Mouse (Mus musculus): ENCODE measurements at regions not wholly inside any gene's neighbourhood (a gene's known extent, or its start where the extent isn't known, plus 50 kb on each side); places are given as distances from the start of the nearest gene placed in this dataset.

DNA sequence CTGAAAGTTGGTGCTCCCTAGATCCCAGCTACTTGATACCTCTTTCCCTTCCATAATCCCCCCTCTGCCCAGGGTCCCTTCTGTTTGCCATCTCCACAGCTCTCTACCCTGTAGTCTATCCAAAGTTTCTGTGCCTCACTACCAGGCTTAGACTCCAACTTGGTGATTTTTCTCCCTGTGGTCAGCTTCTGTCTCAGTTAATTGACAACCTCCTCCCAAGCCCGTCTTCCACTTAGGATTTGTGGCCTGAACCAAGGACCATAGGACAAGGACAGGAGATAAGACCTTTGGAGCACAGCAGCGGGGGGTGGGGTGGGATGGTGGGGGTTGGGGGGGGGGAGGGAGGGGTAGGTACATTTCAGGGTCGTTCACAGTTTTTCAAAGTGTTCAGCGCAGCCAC is 371.3 kb downstream of the Eipr1 start:
- DNase-seq (ENCODE audit: low spot score) = no peak

DNA sequence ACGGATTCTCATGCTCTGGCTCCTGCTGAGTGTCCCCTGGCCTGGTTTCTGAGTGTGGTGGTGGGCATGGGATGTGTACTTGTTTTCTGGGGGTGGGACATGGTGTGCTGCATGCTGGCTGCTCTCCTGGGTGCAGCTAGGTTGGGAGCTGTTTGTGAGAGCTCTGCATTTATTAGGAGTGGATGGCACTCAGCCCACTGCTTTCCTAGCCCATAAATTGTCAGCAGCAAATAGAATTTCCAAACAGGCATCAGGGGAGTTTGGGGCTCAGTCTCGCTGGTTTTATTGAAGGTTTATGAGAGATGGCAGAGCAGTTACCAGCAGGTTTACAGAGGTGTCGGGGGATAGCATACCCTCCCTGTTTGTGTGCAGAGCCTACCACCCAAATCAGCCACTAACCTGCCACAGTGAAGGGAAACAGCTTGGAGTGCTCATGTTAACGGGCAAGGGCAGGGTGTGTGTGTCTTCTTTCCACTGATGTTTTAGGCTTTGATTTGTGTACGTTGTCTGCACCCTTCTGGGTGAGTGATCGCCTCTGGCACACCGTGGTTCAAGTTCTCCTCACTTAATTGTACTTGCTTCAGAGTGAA is 372.6 kb downstream of the Eipr1 start:
- no peak for DNase-seq (ENCODE audit: low spot score)

DNA sequence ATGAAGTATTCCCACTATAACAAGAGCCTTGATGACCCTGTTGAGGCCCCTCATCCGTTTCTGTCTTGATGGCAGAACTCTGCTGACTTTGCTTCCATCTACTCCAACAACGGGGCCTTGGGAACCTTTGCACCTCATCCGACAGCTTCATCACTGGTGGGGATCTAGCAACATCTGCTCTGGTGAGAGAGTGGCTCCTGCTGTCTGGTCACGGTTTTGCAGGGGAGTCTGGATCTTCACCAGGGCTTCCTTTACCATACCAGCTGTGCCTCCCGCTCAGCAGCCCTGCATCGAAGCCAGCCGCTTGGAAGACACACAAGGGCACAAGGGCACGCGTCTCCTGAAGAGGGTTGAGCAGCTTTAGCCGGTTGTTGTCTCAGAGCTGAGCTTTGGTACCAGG is 377.2 kb downstream of the Eipr1 start:
- DNase-seq (ENCODE audit: low spot score) = no peak

DNA sequence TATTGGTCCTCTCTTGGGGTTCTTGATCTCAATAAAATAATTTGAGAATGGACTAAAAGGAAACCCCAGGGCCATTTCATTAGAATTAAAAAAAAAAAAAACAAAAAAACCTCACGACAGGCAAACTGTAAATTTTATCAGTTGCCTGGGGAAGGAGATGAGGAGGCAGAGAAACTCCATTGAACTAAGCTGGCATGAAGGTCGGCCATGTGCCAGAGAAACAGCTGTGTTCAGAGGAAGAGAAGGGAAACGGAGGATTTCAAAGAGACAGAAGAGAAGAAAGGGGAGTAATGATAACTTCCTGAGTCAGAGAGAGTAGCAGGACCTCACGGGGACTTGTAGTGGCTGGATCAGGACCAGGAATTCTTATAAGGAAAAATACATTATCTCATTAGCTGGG is 377.7 kb downstream of the Eipr1 start:
- no peak for DNase-seq (ENCODE audit: low spot score)

DNA sequence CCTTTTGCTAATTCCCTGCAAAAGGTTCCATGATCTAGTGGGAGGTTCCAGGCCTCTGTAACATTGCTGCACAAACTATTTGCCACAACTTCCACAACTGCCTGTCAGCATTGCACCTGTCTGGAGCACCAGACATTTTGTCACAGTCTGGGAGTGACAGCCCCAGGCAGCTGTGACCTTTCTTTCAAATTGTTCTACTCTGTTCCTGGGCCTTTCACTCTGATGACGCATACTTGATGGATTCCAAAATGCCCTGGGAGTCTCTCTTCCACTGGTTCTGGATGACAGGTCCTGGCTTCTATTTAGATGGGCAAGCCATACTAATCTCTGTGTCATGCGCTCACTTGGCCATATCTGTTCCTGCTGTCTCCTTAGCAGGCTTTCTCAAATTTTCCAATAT is 382.7 kb downstream of the Eipr1 start:
- no peak for DNase-seq (ENCODE audit: low spot score)

DNA sequence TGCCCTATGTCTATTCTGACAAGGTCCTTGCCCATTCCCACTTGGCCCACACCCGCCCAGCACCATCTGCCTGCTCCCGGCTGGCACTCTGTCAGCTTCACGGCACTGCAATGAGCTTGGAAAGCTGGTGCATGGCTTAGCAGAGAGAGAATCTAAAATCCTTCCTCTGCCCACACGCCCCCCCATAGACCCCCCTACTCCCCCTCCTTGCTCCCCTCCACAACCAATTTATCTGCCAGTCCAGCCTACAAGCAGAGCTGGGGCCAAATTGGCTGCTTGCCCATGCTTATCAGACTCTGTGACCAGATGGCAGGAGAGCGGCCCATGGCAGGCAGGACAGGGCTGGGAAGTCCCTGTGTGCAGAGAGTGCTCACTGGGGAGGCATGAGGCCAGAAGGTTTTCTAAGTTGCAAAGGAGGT is 385.3 kb downstream of the Eipr1 start:
- DNase-seq (ENCODE audit: low spot score) = no peak

DNA sequence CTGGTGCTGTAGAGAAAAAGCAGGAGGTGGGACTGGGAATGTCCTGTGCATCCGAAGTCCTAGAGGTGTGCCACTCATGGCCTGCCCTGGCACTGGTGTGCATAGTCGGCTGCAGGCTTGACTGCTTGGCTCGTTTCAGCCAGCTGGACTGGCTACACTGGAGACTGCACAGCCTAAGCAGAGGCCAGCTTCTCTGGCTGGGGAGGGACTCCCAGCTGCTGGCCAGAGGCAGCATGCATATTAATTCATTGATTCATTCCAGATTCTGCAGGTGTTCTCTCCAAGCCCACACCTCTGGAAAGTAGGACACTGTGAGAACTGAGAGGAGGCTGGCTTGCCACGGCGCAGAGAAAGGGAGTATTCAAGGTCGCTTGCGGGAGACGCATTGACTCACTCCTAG is 385.9 kb downstream of the Eipr1 start:
- no peak for DNase-seq (ENCODE audit: low spot score)

DNA sequence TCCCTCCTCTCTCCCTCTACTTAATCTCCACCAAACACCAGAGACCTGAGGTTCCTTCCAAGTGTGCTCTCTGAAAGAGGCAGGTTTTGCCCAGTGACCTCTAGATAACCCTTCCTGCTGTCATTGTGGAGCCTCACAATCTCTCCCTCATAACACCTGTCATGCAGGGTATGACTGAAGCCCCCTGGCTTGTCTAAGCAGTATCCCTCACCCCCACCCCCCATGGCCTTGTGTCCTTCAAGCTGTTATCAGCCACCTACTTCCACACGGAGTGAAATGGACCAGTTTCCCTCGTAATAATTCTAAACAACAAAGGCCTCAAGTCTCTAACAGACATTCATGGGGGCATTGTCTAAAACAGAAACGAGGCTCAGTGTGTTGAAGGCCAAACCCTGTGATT is 387.6 kb upstream of the Myt1l start:
- DNase-seq (ENCODE audit: low spot score) = no peak

DNA sequence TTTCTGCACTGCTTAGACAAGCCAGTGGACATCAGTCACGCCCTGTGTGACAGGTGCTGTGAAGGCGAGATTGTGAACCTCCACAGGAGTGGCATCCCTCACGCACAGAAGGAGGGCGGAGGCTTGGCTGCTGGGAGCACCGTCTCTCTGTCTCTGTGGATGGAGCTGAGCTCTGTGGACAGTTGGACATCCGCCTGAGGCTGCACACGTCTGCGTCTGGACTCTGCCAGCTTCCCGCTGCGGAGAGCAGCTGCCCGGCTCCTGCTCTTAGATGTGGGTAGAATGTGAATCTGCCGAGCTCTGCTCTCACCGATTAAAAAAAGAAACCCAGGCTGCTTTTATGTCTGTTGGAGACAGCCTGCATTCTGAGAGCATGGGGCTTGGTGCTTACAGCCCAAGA is 387.1 kb upstream of the Myt1l start:
- DNase-seq (ENCODE audit: low spot score) = no peak

DNA sequence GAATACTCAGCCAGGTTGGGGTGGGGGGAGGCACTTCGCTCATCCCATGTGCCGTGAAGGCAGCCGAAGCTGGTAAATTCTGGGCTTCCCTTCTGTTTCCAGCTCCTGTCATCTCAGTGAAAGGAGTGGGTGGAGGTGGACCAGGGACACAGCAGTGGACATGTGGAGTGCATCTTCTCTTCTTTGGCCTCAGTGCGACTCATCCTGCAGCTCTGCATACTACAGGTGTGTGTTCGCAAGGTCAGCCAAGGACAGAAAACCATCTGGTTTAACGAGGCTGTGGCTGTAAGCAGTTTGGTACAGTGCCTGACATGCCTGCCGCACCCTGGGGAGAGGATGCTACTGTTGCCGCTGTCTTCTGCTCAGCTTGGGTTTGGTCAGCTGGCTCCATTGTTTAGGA is 386.3 kb upstream of the Myt1l start:
- DNase-seq (ENCODE audit: low spot score) = no peak

DNA sequence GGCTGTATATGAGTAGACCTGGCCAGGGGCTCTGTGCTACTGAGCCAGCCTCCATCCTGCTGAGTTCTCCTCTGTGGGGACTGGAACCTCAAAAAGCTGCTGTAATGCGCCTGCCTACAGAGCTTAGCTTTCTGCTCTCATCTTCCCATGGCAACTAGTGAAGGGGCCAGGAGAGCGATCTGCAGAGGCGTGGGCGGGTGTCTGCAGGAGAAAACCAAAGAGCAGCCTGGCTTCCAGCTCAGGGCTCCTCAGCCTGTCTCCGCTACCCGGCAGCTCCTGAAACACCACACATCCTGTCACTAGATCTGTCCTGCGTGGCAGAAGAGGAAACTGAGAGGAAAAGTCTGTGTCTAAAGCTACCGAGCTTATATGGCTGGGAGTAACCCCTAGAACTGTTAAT is 384.9 kb upstream of the Myt1l start:
- DNase-seq (ENCODE audit: low spot score) = no peak

DNA sequence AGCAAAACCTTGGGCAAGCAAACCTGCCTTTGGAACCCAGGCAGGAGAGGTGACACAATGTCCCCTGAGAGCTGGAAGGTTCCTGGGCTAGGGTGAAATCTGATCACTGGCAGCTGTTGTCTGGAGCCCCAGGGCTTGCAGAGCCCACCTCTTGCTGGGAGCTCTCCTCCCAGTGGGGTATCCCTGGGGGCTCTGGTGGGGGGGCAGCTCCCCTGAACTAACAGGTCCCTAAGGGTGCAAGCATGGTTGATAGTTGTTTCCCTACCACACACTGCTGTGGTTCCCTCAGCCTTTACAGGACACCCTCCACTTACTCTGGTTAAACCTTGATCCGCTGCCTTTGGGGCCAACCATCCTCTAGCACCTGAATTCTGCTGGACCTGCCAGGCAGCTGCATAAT is 367.3 kb upstream of the Myt1l start:
- DNase-seq (ENCODE audit: low spot score) = no peak

DNA sequence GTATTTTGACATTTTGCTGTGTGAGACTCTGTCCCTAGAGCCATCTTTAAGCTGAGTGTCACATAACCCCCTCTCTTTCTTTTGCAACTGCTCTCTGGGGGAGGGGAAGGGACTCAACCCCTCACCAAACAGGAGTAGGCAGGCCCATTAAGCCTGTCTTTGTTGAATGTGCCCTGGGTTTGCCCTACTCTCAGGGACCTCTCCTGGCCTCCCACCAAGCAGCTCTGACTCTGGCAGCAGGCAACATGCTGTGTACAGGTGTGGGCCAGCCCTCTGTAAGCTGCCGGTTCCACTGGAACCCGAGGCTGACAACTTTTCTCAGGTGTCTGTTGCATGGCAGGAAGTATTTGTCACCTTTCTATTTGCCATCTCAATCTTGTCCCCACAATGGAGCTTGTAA is 366.6 kb upstream of the Myt1l start:
- no peak for DNase-seq (ENCODE audit: low spot score)

DNA sequence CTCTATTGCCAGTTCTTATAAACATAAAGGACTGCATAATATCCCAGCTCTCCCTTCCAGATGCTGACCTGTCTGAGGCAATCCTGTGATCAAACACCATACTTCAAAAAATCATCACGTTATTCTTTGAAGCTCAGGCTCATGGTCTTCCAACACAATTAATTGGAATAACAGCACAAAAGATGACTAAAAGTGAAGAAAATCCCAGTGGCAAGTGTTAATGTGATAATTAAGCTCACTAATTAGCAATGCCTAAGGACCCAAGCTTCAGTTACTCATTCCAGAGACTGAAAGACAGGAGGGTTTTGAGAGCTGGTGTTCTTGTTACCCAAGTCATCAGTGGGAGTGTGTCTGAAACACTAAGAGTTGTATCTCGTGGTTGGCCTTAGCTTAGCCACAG is 363.5 kb upstream of the Myt1l start:
- no peak for DNase-seq (ENCODE audit: low spot score)

DNA sequence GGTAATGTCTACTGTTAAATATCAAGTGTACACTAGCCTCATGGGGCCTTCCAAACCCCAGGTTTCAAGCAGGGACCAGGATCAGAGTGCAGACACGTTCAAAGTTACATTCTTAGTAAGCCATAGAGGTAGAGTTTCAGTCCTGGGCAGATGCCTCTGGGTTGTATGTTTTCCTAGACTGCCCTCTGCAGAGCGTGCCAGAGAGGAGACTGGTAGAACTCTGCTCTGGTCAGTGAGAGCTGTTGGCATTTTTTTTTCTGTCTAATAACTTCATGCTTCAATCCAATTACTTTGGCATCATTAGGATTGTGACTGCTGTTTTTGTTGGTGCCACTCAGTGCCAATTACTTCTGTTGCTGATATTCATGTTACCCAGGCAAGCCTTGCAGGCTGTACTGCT is 361.9 kb upstream of the Myt1l start:
- no peak for DNase-seq (ENCODE audit: low spot score)

DNA sequence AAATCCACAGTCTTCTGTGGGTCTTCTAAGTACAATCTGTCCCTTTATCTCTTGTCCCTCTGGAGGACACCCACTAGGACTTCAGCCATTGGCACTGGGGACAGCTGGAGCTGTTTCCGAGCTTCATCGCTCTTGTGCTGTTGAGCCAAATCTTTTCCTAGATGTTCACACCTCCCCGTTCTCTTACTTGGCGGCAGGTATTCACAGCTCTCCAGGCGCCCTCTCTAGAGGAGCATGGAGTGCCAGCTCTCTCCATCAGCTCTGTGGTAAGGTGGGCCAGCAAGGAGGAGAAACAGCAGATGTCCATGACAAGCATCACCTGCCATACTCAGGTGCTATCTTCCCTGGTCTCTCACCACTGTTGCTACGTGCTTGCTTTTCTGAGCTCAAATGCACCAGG is 360.3 kb upstream of the Myt1l start:
- no peak for DNase-seq (ENCODE audit: low spot score)

DNA sequence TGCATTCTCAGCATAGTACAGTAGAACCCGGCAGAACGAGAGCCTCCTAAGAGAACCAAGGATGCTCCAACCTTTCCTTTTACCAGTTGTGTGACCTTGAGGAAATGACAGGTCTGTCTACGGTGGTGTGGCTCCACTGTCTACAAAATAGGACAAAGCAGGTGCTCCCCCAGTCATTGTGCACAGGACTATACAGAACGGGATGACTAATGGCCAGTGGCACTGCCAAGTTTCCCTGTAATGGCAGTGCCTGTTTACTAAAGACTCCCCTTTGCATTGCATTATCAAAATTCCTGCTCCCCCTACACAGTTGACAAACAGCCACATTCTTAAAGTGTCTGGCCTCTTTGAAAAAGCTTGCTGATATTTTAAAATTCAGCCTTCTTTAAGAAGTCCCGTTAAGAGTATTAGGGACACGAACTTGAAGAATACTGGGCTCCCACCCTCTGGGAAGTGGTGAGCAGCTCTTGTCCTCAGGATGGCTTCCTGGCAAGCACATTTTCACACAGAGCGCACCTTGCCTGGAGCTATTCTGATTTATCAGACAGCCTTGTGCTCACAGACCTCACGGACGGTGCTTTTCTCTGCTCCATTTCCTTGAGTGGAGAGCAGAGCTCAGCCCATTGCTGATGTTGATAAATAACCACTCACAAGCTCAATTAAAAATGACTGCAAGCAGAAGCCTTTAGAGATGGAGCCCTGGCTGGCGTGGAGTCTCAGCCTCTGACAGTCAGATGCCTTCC is 352.3 kb upstream of the Myt1l start:
- no peak for DNase-seq (ENCODE audit: low spot score)

DNA sequence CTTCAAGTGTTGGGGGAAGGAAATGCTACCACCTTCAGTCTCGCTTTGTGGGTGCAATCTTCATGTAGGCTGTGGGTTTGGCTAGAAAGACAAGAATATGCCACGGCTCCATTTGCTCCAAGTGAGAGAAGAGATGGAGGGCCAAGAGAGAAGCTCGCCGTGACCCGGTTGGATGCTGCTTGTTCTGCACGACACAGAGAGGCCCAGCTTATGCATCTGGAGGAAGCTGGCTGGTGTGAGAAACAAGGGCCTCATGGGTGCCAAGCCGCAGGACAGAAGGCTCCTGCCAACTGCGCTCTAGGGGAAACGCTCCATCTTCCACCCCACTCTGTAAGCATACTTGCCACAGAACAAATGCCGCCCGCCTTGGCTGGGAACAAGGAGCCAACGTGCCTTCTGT is 351.0 kb upstream of the Myt1l start:
- DNase-seq (ENCODE audit: low spot score) = no peak

DNA sequence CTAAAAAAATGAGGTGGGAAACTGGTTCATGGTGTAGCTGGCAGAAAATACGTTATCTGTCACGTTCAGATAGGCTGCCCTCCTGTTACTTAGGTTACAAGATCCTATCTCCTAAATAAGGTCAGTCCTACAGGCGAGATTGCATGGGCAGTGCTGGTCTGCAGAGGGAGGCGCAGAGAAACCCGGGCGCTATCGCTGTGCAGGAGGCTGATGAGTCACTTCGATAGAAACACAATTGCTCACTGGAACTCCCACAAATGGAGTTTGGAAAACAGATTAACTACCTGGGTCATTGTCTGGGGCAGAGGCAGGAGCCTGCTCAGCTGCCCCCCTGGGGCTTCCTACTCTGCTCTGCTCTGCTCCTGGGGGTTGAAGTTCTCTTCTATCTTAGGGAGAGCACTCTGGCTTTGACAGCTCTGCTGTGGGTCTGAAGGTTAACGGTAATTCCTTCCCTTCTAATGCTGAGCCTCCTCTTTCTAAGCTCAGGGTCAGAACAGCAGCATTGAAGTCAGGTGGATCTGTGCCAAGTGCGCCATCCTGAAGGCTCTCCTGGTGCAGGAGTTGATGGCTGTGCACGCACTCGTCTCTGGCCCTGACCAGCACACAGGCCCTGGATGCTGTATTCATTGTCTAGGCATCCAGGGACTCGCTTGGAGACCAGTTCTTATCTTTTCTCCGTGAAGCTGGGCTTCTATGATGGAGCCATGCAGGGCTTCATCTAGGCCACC is 349.9 kb upstream of the Myt1l start:
- DNase-seq (ENCODE audit: low spot score) = no peak

DNA sequence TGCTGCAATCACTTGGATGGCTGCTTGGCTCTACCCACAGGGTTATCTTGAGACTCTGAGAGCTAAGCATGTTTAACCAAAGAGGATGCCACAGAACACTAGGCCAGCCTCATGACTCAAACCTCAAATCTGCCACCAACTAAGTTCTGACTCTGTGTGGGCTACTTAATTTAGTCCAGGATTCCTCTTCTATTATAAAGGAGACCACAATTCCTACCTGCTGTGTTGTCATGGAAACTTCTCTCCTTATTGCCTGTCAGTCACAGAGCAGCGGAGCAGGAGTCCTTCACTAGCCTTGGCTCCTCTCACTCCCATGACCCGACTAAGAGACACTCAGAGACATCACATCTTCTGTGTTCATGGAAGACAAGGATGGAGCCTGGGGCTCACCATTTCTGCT is 348.8 kb upstream of the Myt1l start:
- DNase-seq (ENCODE audit: low spot score) = no peak

DNA sequence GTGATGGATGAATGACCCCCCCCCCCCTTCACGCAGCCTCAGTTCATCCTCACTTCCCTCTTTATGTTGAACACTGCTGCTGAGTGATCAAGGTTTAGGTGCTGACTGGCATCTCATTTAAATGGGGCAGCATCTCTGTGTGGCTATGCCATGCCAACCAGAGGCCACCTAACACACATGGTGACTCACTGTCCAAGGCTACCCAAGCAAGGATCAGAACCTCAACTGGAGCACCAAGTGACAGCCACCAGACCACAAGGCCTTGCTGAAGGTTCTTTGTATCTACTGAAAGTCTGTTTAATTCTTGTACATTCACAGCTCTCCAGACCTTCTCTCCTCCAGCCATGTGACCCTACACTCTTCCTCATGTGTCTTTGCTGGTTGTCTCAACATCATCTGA is 347.6 kb upstream of the Myt1l start:
- DNase-seq (ENCODE audit: low spot score) = no peak

DNA sequence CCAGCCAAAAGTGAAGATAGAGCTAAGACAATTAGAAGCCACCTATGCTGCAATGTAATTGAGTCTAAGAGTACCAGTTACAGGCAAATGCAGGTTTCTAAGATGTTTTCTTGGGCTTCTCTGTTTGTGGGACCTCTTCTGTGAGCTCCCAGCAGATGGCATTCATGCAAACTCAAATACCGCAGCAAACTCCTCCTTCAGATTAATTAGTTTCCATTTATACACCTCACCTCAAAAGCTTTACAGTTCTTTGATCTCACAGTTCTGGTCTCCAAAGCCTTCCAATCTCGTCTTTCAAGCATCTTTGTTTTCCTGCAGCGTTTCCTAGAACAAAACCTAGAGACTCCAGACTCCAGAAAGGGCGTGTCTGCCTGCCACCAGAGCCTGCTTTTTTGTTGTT is 340.6 kb upstream of the Myt1l start:
- no peak for DNase-seq (ENCODE audit: low spot score)

DNA sequence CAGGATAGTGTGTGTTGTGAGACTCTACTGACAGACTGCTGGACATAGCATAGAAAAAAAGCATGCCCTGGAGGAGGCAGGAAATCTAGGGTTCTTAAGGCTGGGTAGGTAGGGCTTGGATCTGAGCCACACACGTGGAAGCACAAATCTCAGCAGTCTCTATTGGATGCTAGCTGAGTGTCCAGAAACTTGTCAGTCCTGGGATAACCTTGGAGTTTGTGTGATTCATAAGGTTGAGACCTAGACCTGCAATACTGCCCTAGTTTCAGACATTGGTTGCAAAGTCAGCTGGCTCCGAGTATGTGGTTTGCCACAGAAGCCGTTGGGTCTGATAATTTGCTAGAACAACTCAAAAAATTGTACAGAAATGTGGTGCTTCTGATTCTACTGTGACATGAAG is 335.8 kb upstream of the Myt1l start:
- DNase-seq (ENCODE audit: low spot score) = no peak
